Mouse (Mus musculus) gastrocnemius, postnatal 25 days (tissue): ENCODE data around the gene Exosc9. TPM values are rescaled to one million over a fixed set of nuclear protein-coding genes. Genes with fewer than 3 reads are reported as not detected.

ENCODE experiments used
- DNase-seq: peaks from one replicate; pipeline ENCODE4 v3.0.0; 2022
- long read RNA-seq, 2 experiments: library from polyadenylated mRNA; stranded (forward); transcript quantifications; one replicate each; pipeline ENCODE4 v2.0.0; 2021
- total RNA-seq, 2 experiments: library from RNA; stranded (reverse); gene quantifications; 1 replicate in 1 of 2; 2 replicates in 1 of 2; pipeline ENCODE4 v1.2.3; 2021

Exosc9 gene
- total RNA-seq: 10 to 100 TPM; 13.5 to 15.0 TPM
- long read RNA-seq, experiment 1, transcript Exosc9-201 (12 exons, 1,617 nt): major isoform, 15 of 95 reads
- long read RNA-seq, experiment 1, partial matches to known transcripts: 0 of 95 reads
- long read RNA-seq, experiment 1, other reads (novel, unspliced or antisense): 80 of 95 reads
- long read RNA-seq, experiment 2, transcript Exosc9-201 (12 exons, 1,617 nt): major isoform, 13 of 69 reads
- long read RNA-seq, experiment 2, partial matches to known transcripts: 0 of 69 reads
- long read RNA-seq, experiment 2, other reads (novel, unspliced or antisense): 56 of 69 reads

DNA sequence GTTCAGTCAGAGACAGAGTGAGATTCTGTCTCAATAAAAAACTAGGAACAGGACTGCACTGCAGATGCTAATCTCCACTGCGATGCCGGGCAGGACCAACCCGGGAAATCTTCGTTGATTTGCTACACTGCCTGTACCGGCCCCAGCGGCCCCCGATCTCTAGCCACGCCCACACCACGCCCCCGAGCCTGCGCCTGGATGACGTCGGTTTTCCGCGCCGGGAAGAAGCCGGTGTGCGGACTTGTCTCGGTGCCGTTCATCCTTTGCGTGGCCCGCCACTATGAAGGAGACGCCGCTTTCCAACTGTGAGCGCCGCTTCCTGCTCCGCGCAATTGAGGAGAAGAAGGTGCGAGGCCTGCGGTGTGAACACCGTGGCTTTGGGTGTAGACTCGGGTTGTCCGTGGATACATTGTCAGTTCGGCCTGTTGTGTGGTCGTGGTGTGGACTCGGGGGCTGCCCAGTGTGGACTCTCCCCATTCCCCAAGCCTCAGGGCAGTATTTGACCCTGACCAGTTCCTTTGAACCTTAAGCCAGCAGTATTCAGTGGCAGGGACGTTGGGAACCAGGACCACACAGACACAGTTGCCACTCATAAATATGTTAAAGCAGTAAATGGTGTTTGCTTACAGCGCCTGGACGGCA is at the start of gene Exosc9:
TSS of gene Exosc9 (plus strand) at position 201 of the 642 bp plus-strand sequence.
- DNase-seq: peak; percentile 88

DNA sequence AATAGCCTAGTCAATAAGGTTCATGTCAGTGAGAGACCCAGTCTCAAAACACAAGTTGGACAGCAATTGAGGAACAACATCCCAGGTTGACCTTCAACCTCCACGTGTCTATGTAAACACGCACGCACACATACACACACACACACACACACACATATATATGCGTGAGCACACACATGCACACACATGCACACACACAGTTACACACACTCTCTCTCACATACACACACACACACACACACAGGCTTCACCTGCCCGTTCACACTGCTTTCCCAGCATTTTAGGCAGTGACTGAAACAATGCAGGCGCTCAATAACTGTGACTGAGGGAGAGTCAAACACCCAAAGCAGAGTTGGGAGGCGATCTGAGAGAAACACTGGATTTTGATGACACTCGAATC is 47.1 kb upstream of the Exosc9 start:
- DNase-seq: no peak

DNA sequence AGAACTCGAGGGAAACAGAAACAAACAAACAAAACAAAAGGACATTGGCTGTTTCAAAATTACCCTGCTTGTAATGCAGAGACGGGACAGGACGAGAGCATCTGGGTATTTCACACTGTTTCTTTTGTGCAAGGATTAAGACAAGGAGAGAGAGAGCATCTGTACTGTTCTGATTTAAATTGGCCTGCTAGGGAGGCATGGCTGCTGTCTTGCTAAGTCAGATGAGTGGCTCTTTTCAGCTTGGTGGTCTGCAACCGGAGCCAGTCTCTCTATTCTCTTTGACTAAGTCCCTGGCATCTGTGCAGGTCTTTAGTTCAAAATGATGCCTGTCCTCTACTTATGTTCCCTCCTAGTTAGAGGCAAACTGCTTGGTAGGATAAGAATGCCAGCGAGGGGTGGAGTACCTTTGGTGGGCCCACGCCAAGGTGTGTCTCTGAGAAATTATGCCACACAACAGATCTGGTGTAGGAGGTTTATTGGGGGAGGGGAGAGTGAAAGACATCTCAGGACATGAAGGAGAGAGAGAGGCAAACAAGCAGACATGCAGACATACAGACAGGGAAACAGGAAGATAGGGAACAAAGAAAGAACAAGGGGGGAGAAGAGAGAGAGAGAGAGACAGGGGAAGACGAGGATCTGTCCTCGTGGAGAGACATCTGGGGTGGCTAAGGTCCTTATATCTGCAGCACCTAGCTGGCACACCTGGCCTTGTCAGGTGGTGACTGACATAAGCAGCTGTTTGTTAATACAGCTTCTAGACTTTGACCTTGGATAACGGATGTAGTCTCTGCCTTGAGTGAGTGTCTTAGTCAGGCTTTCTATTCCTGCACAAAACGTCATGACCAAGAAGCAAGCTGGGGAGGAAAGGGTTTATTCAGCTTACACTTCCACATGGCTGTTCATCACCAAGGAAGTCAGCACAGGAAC is 46.3 kb upstream of the Exosc9 start:
- DNase-seq: no peak

DNA sequence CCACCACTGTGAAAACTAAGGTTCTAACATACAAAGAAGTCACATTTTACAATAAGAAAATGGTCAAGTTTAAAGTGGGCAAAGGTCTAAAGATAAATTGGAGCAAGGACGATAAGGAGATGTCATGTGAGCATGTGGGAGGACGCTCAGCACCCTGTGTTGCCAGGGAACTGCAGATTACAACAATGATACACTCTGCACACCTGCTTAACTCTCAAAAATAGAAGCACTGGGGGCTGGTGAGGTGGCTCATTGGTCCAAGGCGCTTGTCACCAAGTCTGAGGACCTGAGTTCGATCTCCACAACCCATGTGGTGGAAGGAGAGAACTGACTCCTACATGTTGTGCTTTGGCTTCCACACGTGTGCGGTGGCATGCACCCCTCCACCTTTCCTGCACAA is 40.9 kb upstream of the Exosc9 start:
- DNase-seq: no peak

DNA sequence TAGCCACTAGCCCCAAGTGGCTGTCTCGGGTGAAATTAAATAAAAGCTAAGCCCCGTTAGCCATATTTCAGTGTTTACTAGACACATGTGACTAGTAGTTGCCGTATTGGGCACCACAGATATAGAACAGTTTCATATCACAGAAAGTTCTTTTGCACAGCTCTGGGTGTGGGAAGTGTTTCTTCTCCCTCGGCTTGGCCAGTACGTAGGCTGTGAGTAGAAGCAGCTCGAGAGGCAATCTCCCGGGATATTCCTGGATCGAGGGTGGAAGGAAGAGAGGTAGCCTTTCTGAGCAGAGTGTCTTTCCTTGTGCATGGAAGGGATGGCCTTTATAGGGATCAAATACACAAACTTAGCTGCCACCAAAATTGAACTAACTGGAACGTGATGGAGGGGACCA is 36.2 kb upstream of the Exosc9 start:
- DNase-seq: no peak

DNA sequence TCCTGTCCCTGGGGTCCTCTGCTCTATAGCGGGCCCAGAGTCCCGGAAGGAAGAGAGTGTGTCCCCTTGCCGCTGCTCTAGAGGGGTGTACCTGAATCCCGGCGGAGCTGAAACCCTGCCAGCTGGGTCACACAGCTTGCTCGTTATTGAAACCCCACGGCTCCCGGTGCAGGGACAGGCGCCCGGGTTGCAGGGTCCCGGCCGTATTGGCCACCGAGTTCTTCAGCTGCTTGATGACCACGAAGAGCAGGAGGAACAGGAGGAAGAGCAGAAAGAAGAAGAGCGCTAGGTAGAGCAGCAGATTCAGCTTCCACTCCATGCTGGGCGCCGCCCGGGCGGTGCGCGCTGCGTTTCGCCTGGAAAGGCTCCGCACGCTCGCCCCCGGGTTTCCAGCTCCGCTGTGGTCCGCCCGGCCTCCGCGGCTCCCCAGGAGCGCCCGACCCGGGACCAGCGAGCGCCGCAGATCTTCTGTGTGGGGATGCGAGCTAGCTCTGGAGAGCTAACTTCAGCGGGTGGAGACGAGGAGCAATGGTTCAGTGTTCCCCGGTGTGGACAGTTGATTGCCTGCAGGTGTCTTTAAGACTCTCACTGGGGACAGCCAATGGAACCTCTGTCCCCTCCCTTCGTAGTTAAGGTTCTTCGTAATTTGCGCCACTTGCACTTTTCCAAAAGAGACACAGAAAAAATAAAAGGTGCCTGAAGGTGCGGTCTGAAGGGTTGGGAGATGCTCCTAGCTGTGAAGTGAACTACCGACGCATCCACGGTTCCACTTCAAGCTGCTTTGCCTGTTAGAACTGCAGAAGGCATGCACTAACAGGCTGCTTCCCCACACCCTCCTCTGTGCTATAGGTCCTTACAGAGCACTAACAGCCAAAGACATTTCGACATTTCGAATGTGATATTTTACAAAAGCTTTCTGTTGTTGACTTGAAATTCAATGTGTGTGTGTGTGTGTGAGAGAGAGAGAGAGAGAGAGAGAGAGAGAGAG is 31.0 kb upstream of the Exosc9 start, which contains the start of gene Gm11549:
TSS of gene Gm11549 (minus strand) at position 741 of the 988 bp plus-strand sequence.
- no peak for DNase-seq

DNA sequence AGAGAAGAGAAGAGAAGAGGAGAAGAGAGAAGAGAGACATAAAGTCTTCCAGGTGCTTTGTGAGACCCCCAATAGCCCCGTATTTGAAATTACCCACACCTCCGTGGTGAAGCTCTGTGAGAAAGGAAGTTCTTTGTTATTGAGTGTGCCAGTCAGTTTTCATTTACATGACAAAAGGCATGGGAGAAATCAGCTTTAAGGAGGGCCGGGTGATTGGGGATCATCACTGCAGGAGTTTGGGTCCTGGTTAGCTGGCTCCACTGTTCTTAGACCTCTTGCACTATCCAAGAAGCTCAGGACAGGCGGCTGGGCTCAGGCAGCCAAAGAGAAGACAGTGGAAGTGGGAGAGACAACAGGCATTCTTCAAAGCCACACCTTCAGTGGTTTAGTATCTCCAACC is 30.3 kb upstream of the Exosc9 start:
- DNase-seq: no peak

DNA sequence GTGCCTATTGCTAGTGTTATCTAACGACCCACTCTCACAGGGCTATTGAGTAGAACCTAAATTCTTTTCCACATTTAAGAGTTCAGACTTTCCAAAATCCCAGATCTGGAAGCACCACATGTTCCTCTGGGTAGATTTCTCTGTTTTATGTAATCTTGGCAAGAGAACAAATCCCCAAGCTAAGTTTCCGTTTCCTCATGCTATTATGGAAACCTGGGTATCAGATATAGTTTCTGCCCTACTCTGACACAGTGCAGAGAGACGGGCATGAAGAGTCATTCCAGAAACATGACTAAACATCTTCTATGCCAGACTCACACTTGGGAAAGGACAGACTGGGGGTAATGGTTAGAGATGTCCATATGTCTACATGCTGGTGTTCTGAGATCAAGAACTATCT is 27.9 kb upstream of the Exosc9 start:
- no peak for DNase-seq

DNA sequence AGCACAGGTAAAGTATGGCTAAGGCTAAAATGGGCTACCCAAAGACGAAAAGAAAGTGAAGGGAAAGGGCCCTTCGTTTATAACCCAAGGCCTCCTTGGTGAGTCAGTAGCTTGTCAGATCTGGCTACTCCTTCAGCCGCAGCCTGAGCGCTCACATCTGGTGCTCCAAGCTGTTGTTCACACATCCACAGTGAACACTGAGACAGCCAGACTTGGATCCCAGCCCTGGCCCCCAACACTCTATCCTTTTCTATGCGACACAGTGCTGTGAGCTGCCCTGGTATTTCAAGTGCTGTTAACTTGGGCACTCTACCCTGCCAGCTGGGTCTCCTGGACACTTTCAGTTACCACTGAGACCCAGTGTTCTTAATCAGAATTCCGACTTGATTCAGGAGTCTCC is 22.1 kb upstream of the Exosc9 start:
- DNase-seq: no peak

DNA sequence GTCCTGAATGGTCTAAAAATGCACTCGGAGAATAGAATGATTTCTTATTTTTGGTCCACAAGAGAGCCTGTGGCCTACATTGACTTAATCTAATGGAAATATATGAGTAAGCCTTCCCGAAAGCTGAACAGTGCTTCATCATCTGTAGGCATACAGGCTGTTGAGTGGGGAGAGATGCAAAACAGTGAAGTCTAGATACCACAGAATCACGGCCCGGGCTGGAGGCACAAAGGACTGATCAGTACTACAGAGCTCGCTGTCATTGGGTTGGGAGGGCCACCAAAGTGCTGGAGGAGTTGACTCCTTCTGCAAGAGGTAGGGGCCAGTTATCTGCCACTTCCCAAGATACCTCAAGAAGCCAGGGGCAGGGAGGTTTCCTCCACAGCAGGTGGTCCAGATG is 21.6 kb upstream of the Exosc9 start:
- DNase-seq: no peak

DNA sequence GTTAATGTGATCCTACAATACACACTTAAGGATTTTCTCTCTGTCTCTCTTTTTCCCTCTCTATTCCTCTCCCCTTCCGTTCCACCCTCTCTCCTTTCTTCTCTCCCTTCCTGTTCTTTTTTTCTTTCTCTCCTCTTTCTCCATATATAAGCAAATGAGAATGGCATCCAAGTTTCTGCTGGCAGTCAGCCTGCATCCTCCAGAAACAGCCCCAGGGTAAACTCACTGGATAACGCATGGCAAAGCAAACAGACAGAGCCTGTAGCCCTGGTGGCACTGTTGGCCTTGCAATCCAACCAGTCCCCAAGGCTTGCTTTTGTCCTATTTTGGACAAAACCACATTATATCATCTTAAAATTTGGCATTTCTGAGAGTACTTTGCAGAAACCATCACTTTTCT is 21.2 kb upstream of the Exosc9 start:
- DNase-seq: no peak

DNA sequence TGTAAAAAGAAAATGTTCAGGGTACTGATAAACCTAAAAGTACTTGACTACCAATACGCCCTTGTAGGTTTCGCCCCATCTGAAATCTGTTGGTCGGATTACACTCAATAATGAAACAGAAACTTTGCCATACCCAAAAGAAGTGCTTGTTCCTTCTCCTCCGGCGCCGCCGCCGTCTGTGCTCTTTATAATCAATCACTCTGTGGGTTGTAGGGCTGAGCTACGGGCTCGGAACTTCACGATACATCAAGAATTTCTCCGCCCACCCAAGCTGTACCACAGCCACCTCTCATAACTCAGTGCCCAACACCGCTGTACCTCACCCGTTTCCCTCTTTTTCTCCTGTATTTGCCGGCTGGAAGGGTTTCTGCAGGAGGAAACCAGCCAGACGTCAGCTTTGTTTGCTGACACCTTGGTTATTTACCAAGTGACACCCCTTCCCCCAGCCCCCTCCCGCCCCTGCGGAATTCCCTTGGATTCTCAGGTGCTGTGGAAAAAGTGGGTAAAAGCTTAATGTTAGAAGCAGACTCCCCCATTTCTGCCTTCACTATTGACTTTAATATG is 20.3 kb upstream of the Exosc9 start:
- no peak for DNase-seq

DNA sequence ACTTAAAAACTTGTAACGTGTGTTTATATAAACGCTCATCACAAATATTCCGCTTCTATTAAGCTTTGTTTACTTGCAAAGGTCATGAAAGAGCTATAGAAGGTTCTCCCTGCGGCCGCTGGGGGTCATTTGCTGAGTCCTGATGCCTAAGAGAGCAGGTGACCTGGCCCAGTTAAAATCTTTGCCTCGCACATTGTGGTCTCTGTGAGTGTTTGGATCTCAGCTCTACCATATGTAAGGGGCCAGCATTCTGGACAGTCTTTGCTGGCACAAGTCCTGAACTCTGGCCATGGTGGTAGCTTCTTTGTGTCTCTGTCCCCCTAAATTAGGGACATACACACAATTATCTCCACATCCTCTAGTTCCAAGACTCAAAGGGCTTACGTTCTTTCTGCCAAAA is 19.7 kb upstream of the Exosc9 start:
- no peak for DNase-seq

DNA sequence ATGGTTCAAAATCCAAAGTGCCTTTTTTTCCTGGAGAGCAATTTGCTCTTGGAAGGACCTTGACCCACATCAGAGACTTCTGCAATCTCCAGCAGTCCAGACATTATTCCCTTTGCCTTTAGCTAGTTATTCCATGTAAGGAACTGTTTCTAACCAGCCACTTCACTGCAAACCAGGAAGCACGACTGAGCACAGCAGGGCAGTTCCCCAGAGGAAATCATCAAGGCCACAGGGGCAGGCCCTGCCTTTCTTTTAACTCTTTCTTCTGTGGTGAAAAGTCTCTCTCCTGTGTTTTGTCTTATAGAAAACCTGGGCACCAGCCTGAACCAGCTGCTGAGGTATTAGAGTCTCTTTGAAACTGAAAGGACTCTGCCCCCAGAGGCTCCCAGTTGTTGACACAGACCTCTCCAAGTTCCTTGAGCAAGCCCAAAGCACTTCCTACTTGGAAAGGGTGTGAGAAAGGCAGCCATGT is 19.2 kb upstream of the Exosc9 start:
- DNase-seq: no peak

DNA sequence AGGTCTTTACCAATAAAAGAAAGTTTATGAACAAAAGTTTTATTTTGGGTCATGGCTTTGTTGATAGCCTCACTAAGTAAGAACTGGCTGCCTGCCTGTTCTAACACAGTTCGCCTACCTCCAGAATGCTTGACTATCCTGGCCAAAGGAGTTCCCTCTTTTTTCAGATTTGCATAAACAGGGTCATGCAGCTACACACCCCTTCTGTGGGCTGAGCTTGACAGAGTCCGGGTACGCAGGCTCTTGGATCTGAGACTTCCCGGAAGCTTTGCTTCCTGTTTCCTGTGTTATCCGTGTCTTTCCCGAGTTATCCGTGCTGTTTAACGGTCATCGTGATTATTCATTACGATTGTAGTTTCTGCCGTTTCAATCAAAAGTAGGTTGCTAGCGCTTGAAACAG is 16.4 kb upstream of the Exosc9 start:
- no peak for DNase-seq

DNA sequence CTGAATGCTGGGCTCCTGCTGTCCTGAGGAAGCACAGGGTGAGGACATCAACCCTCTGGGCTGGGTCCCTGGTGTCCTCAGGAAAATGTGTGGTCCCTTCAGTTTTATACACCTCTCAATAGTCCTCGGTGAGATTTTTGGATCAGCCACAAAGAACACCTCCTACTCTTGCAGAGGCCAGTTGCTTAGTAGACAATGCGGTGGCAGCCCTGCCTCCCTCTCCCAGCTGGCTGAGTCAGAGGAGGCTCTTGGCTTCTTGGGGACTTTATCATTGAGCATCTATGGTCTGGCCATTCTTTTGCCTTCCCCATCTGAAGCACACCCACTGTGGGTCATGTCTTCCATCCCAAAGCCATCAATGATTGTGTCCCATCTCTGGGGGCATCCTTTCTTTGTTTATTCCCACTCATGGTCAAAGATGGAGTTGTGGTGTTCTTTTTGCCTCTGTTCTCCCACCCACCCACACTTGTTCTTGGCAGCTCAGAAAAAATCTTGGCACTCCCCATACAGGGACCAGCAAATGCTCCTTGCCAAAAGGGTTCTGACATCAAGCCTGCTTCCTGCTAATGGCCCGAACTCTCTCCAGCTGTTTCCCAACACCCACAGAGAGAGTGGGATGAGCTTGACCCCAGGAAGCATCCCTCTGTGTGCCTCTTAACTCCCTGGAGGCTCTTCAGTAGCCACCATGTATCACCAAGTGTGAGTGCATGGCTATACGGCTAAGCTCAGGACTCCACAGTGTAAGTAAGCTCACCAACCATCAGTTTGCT is 14.5 kb upstream of the Exosc9 start:
- peak; percentile 11 for DNase-seq

DNA sequence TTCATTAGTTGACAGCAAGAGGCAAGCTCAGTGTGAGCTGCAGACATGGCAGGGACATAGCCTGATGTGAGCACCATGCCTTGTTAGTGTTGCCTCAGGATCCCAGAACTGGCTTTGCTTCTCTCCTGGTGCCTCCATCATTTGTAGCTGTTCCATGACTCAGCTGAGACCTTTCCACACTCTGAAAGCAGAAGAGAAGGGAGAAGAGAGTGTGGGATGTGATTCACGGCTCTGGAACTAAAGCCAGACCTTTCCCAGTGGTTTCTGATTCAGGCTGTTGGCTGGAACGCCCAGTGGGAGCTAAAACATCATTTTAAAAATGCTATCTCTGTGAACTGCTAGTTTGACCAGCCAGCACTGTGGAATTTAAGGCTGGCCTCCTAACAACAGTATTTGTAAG is 11.7 kb upstream of the Exosc9 start:
- DNase-seq: peak; percentile 18

DNA sequence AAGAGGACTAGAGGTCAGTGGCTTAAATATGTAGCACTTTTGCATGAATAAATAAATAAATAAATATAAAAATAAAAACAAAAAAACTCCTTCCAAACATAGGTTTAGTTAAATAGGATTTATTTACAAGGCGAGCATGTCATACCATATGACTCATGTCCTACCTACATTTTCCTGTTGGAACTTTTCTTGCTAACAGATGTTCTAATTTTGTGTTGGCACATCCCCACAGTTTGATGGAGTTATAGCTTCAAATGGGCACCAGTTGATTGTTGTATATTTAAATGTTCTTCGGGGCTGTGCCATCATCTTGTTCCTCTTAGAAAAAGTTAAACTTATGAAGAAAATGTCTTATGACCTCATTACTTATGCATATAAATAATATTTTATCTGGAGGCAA is 11.0 kb upstream of the Exosc9 start:
- no peak for DNase-seq

DNA sequence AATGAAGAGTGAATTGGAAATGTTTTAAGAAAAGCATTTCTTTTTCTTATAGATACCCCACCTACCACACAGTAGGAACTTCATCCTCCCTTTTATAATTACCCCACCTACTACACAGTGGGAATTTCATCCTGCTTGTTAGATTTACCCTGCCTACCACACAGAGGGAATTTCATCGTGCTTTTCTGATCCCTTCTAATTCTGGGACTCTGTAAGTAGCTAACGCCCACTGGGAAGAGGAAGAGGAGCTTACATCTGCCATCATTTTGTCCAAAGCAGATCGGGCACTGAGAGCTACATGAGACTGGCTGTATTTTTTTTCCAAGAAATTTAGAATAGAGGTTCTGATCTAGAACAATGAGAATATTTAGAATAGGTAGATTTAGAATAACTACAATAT is 7.4 kb upstream of the Exosc9 start:
- DNase-seq: no peak

DNA sequence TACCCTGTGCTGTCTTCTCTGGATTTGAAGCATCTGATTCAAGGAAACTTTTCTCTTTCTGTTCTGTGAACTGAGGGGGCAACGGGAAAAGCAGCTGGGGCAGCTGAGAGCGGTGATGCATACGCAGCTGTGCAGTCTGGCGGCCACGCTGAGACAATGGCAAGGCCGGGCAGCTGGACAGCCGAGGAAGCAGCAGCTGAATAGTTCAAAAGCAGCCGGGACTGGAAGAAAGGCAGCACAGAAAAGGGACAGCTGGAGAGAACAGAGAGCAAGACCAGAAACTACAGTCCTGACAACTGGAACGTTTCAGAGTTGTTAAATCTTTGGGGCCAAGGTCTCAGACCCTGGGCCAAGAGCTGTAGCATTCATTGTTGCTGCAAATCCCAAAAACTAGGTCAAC is 1.1 kb upstream of the Exosc9 start:
- DNase-seq: peak; percentile 59
